Mouse (Mus musculus) kidney, postnatal 0 days (tissue): ENCODE data around the gene Twnk. TPM values are rescaled to one million over a fixed set of nuclear protein-coding genes. Genes with fewer than 3 reads are reported as not detected.

Experiments used
- ATAC-seq: fragments of 200-750 bp; cut with Nextera tagmentation; replicated peaks from 2 replicates; pipeline ENCODE4 v1.8.0; 2017; ENCODE audit warnings: low read depth, moderate number of reproducible peaks, moderate TSS enrichment, moderate library complexity; ENCODE audit not compliant: low FRiP score
- DNase-seq: peaks from one replicate; pipeline ENCODE4 v3.0.0-alpha.2; 2016; ENCODE audit warnings: low spot score
- H3K27ac ChIP-seq: fragments of 300-500 bp; sonication (generic); 2 replicates; pipeline ENCODE4 v1.5.1; 2014; ENCODE audit warnings: mild to moderate bottlenecking
- H3K27me3 ChIP-seq: fragments of 300-500 bp; sonication (generic); 2 replicates; pipeline ENCODE4 v1.6.1; 2014; ENCODE audit warnings: low read length, mixed read lengths; ENCODE audit not compliant: insufficient read depth
- H3K36me3 ChIP-seq: fragments of 300-500 bp; sonication (generic); 2 replicates; pipeline ENCODE4 v1.6.1; 2014; ENCODE audit warnings: low read length, mixed read lengths; ENCODE audit not compliant: insufficient read depth
- H3K4me1 ChIP-seq: fragments of 300-500 bp; sonication (generic); replicated peaks from 2 replicates; pipeline ENCODE4 v1.6.1; 2014; ENCODE audit warnings: antibody characterized with exemption, low read length, mixed read lengths; ENCODE audit not compliant: insufficient read depth
- H3K4me2 ChIP-seq: fragments of 300-500 bp; sonication (generic); 2 replicates; pipeline ENCODE4 v1.6.1; 2014; ENCODE audit warnings: mild to moderate bottlenecking, low read length, moderate library complexity, mixed read lengths
- H3K4me3 ChIP-seq: fragments of 300-500 bp; sonication (generic); replicated peaks from 2 replicates; pipeline ENCODE4 v1.5.1; 2014; ENCODE audit warnings: low read depth, low read length
- H3K9ac ChIP-seq: fragments of 300-500 bp; sonication (generic); 2 replicates; pipeline ENCODE4 v1.6.1; 2014; ENCODE audit warnings: low read depth, low read length
- H3K9me3 ChIP-seq: fragments of 300-500 bp; sonication (generic); replicated peaks from 2 replicates; pipeline ENCODE4 v1.6.1; 2016; ENCODE audit warnings: low read length, inconsistent platforms, mixed read lengths
- CTCF ChIP-seq: IDR thresholded peaks from 2 replicates; pipeline ENCODE4 v1.5.1; 2016; ENCODE audit warnings: antibody characterized with exemption, low read depth, mild to moderate bottlenecking, moderate library complexity
- WGBS: fragments of 180-500 bp; shearing (Covaris S2); extraction: QIAGEN DNeasy Blood & Tissue Kit; methylation state at CpG from one replicate; pipeline ENCODE4 v1.1.7; 2014; 5-methylcytosine and 5-hydroxymethylcytosine counted together
- polyA plus RNA-seq: library from polyadenylated mRNA; unstranded; fragments of >200 nt; fragmentation: Nextera tagmentation; extraction: Ambion mirVana; gene quantifications from 2 replicates; pipeline ENCODE4 v1.2.1, GENCODE M21; 2015

The Twnk gene
- polyA plus RNA-seq, 1 experiment from 2014 or later, result 15.7 TPM

GRCm38 (mm10) chr19:44982477-44983115 lies 22.9 kb upstream of the Twnk start:
- no peak for TF ChIP-seq CTCF
- ATAC-seq (no peak), DNase-seq (no peak)
- peaks cover 26% of the 10 kb centered on the region for H3K36me3 ChIP-seq
- no peaks in the 10 kb centered on the region for H3K9me3 ChIP-seq
- no peak overlapping the region for H3K9ac ChIP-seq
- H3K27me3 ChIP-seq, result no peaks in the 10 kb centered on the region
- H3K4me1 ChIP-seq, result no peaks in the 10 kb centered on the region
- no peak overlapping the region for H3K4me3 ChIP-seq
- no peak overlapping the region for H3K4me2 ChIP-seq
- 62% methylated on average over 7 of the region's 7 CpGs for WGBS
- H3K27ac ChIP-seq, result no peak overlapping the region

- no peaks in the 10 kb centered on the region for H3K27me3 ChIP-seq
- no peak overlapping the region for H3K9ac ChIP-seq
- H3K4me1 ChIP-seq, result no peaks in the 10 kb centered on the region
- ATAC-seq, result no peak
- no peak overlapping the region for H3K4me3 ChIP-seq
- H3K9me3 ChIP-seq, result no peaks in the 10 kb centered on the region
- no peak for DNase-seq
- peaks cover 19% of the 10 kb centered on the region for H3K36me3 ChIP-seq
- no peak for TF ChIP-seq CTCF
- H3K27ac ChIP-seq, result no peak overlapping the region
- 89% methylated on average over 6 of the region's 6 CpGs for WGBS
- no peak overlapping the region for H3K4me2 ChIP-seq
Observed at GRCm38 (mm10) chr19:44983366-44983765, 22.1 kb upstream of the Twnk start.

GRCm38 (mm10) chr19:44984420-44984819 lies 21.0 kb upstream of the Twnk start:
- H3K9me3 ChIP-seq, result no peaks in the 10 kb centered on the region
- DNase-seq, result no peak
- H3K9ac ChIP-seq, result no peak overlapping the region
- H3K4me3 ChIP-seq, result no peak overlapping the region
- WGBS, result 94% methylated on average over 4 of the region's 4 CpGs
- H3K4me1 ChIP-seq, result 0 out of 2 replicates have a peak, but pooled peaks cover under 1% of the 10 kb centered on the region
- H3K27me3 ChIP-seq, result no peaks in the 10 kb centered on the region
- TF ChIP-seq CTCF, result no peak
- H3K36me3 ChIP-seq, result peaks cover 14% of the 10 kb centered on the region
- no peak overlapping the region for H3K4me2 ChIP-seq
- ATAC-seq, result no peak
- no peak overlapping the region for H3K27ac ChIP-seq

GRCm38 (mm10) chr19:44985159-44985988 lies 20.1 kb upstream of the Twnk start:
- no peak overlapping the region for H3K9ac ChIP-seq
- ATAC-seq (no peak), DNase-seq (no peak)
- no peak for TF ChIP-seq CTCF
- WGBS, result 42% methylated on average over 5 of the region's 5 CpGs
- H3K4me1 ChIP-seq, result 0 out of 2 replicates have a peak, but pooled peaks cover 9% of the 10 kb centered on the region
- H3K27me3 ChIP-seq, result no peaks in the 10 kb centered on the region
- peaks cover 8% of the 10 kb centered on the region for H3K36me3 ChIP-seq
- no peaks in the 10 kb centered on the region for H3K9me3 ChIP-seq
- H3K27ac ChIP-seq, result no peak overlapping the region
- H3K4me3 ChIP-seq, result no peak overlapping the region
- H3K4me2 ChIP-seq, result no peak overlapping the region

GRCm38 (mm10) chr19:44987004-44987403 lies 18.5 kb upstream of the Twnk start:
- Histone ChIP-seq H3K4me3 (no peak overlapping the region), H3K27ac (no peak overlapping the region), H3K36me3 (no peaks in the 10 kb centered on the region), H3K4me2 (no peak overlapping the region), H3K4me1 (0 out of 2 replicates have a peak, but pooled peaks cover 13% of the 10 kb centered on the region), H3K27me3 (no peaks in the 10 kb centered on the region), H3K9ac (no peak overlapping the region), H3K9me3 (no peaks in the 10 kb centered on the region)
- 75% methylated on average over 6 of the region's 6 CpGs for WGBS
- DNase-seq (no peak), ATAC-seq (no peak)
- no peak for TF ChIP-seq CTCF

- no peak for ATAC-seq
- Histone ChIP-seq H3K27ac (no peak overlapping the region), H3K4me2 (no peak overlapping the region), H3K4me3 (no peak overlapping the region), H3K9me3 (no peaks in the 10 kb centered on the region), H3K4me1 (0 out of 2 replicates have a peak, but pooled peaks cover 17% of the 10 kb centered on the region), H3K36me3 (no peaks in the 10 kb centered on the region), H3K27me3 (no peaks in the 10 kb centered on the region), H3K9ac (no peak overlapping the region)
- no peak for TF ChIP-seq CTCF
- WGBS, result 59% methylated on average over 6 of the region's 6 CpGs
- no peak for DNase-seq
Observed at GRCm38 (mm10) chr19:44987851-44988250, 17.6 kb upstream of the Twnk start.
